Mouse (Mus musculus) olfactory bulb, adult 2 months (tissue): ENCODE measurements at regions not wholly inside any gene's neighbourhood (a gene's known extent, or its start where the extent isn't known, plus 50 kb on each side); places are given as distances from the start of the nearest gene placed in this dataset.

ENCODE experiments used
- CTCF ChIP-seq: fragments of 200-500 bp; IDR thresholded peaks from 2 replicates; pipeline ENCODE4 v1.5.1; 2012; ENCODE audit warnings: low read depth, mild to moderate bottlenecking, low read length, moderate library complexity; ENCODE audit not compliant: insufficient read depth
- POLR2A ChIP-seq: fragments of 200-500 bp; IDR thresholded peaks from 2 replicates; pipeline ENCODE4 v1.6.1; 2012; ENCODE audit warnings: mild to moderate bottlenecking, low read depth, low read length, moderate library complexity; ENCODE audit not compliant: insufficient read depth

DNA sequence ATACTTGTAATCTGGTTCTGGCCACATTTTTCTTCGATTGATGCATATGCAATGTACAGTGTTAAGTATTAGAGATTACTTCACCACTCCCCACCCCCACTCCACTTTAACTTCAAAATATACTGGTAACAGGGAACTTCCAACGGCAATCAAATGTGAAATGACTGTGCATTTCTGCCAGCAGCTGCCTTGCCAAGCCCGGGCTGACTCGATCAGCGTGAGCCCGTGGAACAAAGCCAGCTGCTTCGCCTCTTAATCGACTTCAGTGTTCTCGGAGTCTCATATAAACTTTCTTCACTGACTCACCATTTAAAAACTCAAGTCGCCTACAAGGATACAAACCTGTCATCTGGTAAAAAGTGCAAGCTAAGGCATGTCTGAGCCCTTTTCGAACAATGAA lies 188.7 kb upstream of the L3mbtl3 start:
- TF ChIP-seq POLR2A, result no peak
- TF ChIP-seq CTCF, result no peak
